Mouse (Mus musculus) stomach, embryonic 14.5 days (tissue): Measurements from ENCODE around the gene Idi1. TPM values are rescaled to one million over a fixed set of nuclear protein-coding genes. Genes with fewer than 3 reads are reported as not detected.
A peak's percentile ranks its signal among the peaks of the same experiment; 100 is the strongest.
"Not testable (repeated sequence)": the region's sequence is repeated elsewhere in the genome, so short reads cannot be mapped to it uniquely, and the experiment has no call there.

Source experiments
- ATAC-seq: fragments of 200-750 bp; cut with Nextera tagmentation; 2 replicates; pipeline ENCODE4 v1.8.0; 2017; ENCODE audit warnings: low read depth, moderate TSS enrichment; ENCODE audit not compliant: insufficient number of reproducible peaks, insufficient read depth, low FRiP score
- H3K27ac ChIP-seq: fragments of 300-500 bp; sonication (generic); 2 replicates; pipeline ENCODE4 v1.5.1; 2014; ENCODE audit warnings: mild to moderate bottlenecking, low read length, moderate library complexity, mixed read lengths
- H3K27me3 ChIP-seq: fragments of 300-500 bp; sonication (generic); 2 replicates; pipeline ENCODE4 v1.6.1; 2014; ENCODE audit warnings: low read length, control low read depth, mixed read lengths; ENCODE audit not compliant: control insufficient read depth, insufficient read depth
- H3K36me3 ChIP-seq: fragments of 300-500 bp; sonication (generic); 2 replicates; pipeline ENCODE4 v1.6.1; 2014; ENCODE audit warnings: mild to moderate bottlenecking, control low read depth, low read length, moderate library complexity, mixed read lengths; ENCODE audit not compliant: control insufficient read depth, insufficient read depth
- H3K4me1 ChIP-seq: fragments of 300-500 bp; sonication (generic); 2 replicates; pipeline ENCODE4 v1.6.1; 2014; ENCODE audit warnings: low read length, control low read depth, mixed read lengths; ENCODE audit not compliant: control insufficient read depth, insufficient read depth
- H3K4me2 ChIP-seq: fragments of 300-500 bp; sonication (generic); replicated peaks from 2 replicates; pipeline ENCODE4 v1.6.1; 2014; ENCODE audit warnings: low read depth, low read length, control low read depth
- H3K4me3 ChIP-seq: fragments of 300-500 bp; sonication (generic); 2 replicates; pipeline ENCODE4 v1.5.1; 2014; ENCODE audit warnings: low read depth, low read length, control low read depth
- H3K9ac ChIP-seq: fragments of 300-500 bp; sonication (generic); replicated peaks from 2 replicates; pipeline ENCODE4 v1.6.1; 2014; ENCODE audit warnings: low read depth, mild to moderate bottlenecking, control low read depth, low read length, moderate library complexity, mixed read lengths
- H3K9me3 ChIP-seq: fragments of 300-500 bp; sonication (generic); 2 replicates; pipeline ENCODE4 v1.6.1; 2016; ENCODE audit warnings: low read depth, low read length, control low read depth; ENCODE audit not compliant: control insufficient read depth
- WGBS: fragments of 180-500 bp; shearing (Covaris S2); extraction: QIAGEN DNeasy Blood & Tissue Kit; methylation state at CpG from one replicate; pipeline ENCODE4 v1.1.7; 2014; 5-methylcytosine and 5-hydroxymethylcytosine counted together
- polyA plus RNA-seq: library from polyadenylated mRNA; unstranded; fragments of >200 nt; fragmentation: Nextera tagmentation; extraction: Ambion mirVana; gene quantifications from 2 replicates; pipeline ENCODE4 v1.2.1, GENCODE M21; 2014

Gene Idi1
- polyA plus RNA-seq, 1 experiment from 2014 or later: 84.2 TPM

DNA sequence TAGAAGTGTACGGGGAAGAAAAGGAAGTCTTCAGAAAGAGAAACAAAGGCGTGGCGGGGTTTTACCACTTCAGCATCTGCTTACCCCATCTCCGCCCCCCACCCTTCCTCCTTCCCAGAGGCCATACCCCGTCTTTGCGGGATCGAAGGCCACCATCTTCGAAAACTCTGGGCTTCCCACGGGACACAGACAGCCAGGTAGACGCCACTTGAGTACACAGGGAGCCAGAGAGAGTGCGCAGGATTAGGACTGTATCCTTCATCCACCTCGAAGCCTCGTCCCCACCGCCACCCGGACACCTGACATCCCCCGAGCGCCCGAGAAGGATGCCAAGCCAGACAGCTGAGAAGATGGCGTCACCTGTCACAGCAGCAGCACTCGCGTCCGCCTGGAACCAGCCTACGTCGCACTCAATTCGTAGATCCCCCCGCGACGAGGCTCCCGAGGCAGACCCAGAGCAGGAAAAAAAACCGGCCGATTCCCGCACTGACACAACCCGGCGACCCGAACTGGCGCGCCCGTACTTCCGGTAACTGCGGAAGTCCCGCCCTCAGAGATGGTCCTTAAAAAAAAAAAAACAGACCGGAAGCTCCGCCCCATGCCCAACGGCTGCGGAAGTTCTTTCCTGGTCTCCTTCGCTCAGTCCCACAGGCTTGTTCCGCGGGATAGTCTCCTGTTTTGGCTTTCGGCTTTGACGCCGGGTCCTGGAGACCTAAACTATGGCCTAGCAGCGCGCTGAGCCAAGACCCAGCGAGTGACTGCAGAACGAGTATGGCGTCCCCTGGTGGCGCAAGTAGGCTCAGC lies 14.6 kb upstream of the Idi1 start:
- WGBS: under 1% methylated on average over 57 of the region's 57 CpGs
- peak overlapping the region; percentile 99 for H3K27ac ChIP-seq
- peak overlapping the region; percentile 85 for H3K4me3 ChIP-seq
- H3K4me1 ChIP-seq: peaks cover 8% of the 10 kb centered on the region; the same call in 1 of the 2 replicates
- ATAC-seq: peak; percentile 91
- H3K4me2 ChIP-seq: peak overlapping the region; percentile 79
- H3K9ac ChIP-seq: peak overlapping the region; percentile 72
- no peaks in the 10 kb centered on the region; the same call in 1 of the 2 replicates for H3K36me3 ChIP-seq
- no peaks in the 10 kb centered on the region for H3K27me3 ChIP-seq
- no peaks in the 10 kb centered on the region for H3K9me3 ChIP-seq

DNA sequence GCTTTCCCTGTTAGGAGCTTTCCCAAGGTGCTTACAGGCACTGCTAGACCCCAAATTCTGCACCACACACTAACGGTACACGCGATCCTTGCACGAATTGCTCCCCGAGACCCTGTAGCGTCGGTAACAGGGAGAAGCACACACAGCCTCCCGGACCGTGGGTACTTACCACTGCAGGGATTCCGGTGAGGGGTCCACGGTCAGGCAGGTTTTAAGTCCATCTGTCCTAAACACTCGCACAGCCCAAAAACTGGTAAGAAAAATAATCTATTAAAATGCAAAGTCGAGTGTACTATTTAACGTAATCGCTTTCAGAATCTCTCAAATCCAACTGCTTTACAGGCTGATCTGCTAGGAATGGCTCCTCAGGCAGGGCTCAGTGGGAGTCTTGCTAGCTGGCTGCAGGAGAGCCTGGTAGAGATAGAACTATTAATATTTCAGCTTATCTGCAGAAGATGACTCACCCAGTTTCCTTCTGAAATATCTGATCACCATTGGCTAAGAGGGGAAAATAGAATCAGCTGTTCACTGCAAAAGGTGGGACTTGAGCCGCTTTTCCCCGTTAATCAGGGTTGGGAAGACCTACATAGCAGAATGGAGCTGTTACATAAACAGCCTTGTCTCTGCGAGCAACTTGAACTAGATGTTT lies 13.9 kb upstream of the Idi1 start, which contains the start of gene Wdr37:
Gene Wdr37, minus strand, starts transcription at position 596 of the 649 bp plus-strand sequence.
- H3K27ac ChIP-seq: peak within 1 kb of the TSS; percentile 99
- peak within 1 kb of the TSS; percentile 85 for H3K4me3 ChIP-seq
- peak within 1 kb of the TSS; percentile 79 for H3K4me2 ChIP-seq
- no peaks in the 10 kb centered on the region for H3K9me3 ChIP-seq
- no peaks in the 10 kb centered on the region for H3K27me3 ChIP-seq
- H3K4me1 ChIP-seq: peaks cover 8% of the 10 kb centered on the region; the same call in 1 of the 2 replicates
- H3K36me3 ChIP-seq: no peaks in the 10 kb centered on the region
- ATAC-seq: peak; percentile 54; the same call in 1 of the 2 replicates
- H3K9ac ChIP-seq: peak within 1 kb of the TSS; percentile 72
- under 1% methylated on average over 18 of the region's 18 CpGs for WGBS

DNA sequence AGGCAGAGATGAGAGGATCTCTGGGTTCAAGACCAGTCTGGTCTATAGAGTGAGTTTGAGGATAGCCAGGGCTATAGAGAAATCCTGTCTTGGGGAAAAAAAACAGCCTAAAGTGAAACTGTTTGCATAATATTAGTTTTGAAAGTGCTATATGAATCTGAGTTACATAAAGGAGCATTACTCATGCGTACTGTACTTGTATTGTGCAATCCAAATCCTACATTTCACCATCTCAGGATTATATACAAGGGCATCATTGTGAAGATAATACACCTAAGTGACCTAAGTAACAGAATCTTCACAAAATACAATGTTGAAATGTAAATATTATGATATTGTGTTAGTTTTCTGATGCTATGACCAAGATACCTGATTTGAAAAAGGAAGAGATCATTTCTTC lies 11.5 kb upstream of the Idi1 start:
- Histone ChIP-seq H3K9ac (no peak overlapping the region), H3K27me3 (no peaks in the 10 kb centered on the region), H3K4me3 (no peak overlapping the region), H3K9me3 (no peaks in the 10 kb centered on the region), H3K4me2 (no peak overlapping the region), H3K27ac (no peak overlapping the region), H3K4me1 (peaks cover 8% of the 10 kb centered on the region; the same call in 1 of the 2 replicates), H3K36me3 (no peaks in the 10 kb centered on the region)
- WGBS: 98% methylated on average over 1 of the region's 1 CpGs
- ATAC-seq: no peak

DNA sequence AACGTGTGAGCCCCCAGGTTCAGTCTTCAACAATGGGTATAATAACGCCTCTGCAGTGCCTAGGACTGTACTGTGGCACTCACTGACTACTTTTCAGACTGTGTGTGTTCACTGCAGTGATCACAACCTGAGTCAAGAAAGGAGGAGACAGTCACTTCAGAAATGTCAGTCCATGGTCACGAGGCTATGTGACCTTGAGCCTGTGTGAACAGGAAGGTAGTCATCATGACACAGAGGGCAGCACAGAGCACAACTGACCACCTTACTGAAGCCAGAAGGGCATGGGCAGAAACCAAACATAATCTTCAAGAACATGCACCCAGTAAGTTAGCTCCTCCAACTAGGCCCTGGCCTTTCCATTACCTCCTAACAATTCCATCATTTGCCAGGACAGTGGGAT lies 3.7 kb upstream of the Idi1 start:
- no peak overlapping the region for H3K27ac ChIP-seq
- H3K4me3 ChIP-seq: no peak overlapping the region
- no peak overlapping the region for H3K9ac ChIP-seq
- no peaks in the 10 kb centered on the region for H3K27me3 ChIP-seq
- no peak overlapping the region for H3K4me2 ChIP-seq
- H3K4me1 ChIP-seq: peaks cover 4% of the 10 kb centered on the region; the same call in 1 of the 2 replicates
- WGBS: 81% methylated on average over 3 of the region's 3 CpGs
- no peak for ATAC-seq
- H3K9me3 ChIP-seq: no peaks in the 10 kb centered on the region
- H3K36me3 ChIP-seq: no peaks in the 10 kb centered on the region

DNA sequence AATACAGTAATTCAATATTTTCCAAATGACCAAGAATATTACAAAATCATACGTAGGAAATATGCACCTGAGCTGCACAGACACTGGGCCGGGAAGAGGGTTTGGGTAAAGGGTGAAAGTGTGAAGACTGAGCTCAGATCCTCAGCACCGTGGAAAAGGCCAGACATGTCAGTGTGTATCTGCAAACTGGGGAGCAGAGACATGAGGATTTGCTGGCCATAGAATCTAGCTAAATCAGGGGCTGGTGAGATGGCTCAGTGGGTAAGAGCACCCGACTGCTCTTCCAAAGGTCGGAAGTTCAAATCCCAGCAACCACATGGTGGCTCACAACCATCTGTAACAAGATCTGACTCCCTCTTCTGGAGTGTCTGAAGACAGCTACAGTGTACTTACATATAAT lies 1.4 kb upstream of the Idi1 start:
- not testable (repeated sequence) for H3K4me2 ChIP-seq, H3K27ac ChIP-seq, H3K27me3 ChIP-seq, H3K4me3 ChIP-seq, H3K9ac ChIP-seq, H3K9me3 ChIP-seq, ATAC-seq, H3K4me1 ChIP-seq
- 77% methylated on average over 5 of the region's 5 CpGs for WGBS
- H3K36me3 ChIP-seq: peaks cover 10% of the 10 kb centered on the region

DNA sequence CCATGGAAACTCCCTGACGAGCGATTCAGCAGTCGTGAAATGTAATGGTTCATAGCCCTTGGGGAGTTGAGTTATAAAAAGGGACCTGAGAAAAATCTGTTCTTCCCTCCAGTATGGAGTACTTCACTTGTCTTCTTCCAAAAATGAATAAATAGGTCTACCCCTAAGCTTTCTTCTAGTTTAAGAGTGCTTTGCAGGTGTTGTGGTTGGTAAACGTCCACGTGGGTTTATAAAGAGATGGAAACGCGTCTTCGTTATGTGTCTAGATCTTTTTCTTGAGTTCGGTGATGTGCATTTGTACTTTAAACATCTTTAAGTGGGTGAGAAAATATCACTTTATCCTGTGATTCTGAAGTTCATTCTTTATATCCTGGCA lies 872 bp downstream of the Idi1 start:
- Histone ChIP-seq H3K4me2 (peak overlapping the region; percentile 46), H3K36me3 (peaks cover 16% of the 10 kb centered on the region), H3K27ac (peak overlapping the region; percentile 30; the same call in 1 of the 2 replicates), H3K27me3 (no peaks in the 10 kb centered on the region), H3K9ac (peak overlapping the region; percentile 41; the same call in 1 of the 2 replicates), H3K4me1 (peaks cover 6% of the 10 kb centered on the region; the same call in 1 of the 2 replicates), H3K9me3 (no peaks in the 10 kb centered on the region), H3K4me3 (peak overlapping the region; percentile 57)
- ATAC-seq: no peak
- WGBS: 5% methylated on average over 9 of the region's 9 CpGs

DNA sequence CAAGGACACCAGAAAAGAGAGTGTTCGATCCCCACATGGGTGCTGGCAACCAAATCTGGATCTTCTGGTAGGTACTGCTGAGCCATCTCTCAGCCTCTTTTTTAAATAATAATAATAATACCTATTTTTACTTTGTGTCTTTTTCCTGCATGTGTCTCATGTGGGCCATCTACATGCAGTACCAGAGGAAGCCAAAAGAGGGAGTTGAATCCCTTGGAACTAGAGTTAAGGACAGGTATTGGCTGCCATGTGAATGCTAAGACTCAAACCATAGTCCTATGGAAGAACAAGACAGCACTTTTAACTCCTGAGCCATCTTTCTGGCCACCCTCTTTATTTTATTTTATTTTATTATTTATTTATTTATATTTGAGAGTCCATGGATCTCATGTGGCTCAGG lies 3.3 kb downstream of the Idi1 start:
- ATAC-seq: no peak
- WGBS: 94% methylated on average over 1 of the region's 1 CpGs
- H3K4me1 ChIP-seq: peaks cover 6% of the 10 kb centered on the region; the same call in 1 of the 2 replicates
- no peaks in the 10 kb centered on the region for H3K27me3 ChIP-seq
- H3K27ac ChIP-seq: no peak overlapping the region
- no peak overlapping the region for H3K4me3 ChIP-seq
- H3K4me2 ChIP-seq: no peak overlapping the region
- H3K9me3 ChIP-seq: no peaks in the 10 kb centered on the region
- H3K9ac ChIP-seq: no peak overlapping the region
- peaks cover 20% of the 10 kb centered on the region for H3K36me3 ChIP-seq

DNA sequence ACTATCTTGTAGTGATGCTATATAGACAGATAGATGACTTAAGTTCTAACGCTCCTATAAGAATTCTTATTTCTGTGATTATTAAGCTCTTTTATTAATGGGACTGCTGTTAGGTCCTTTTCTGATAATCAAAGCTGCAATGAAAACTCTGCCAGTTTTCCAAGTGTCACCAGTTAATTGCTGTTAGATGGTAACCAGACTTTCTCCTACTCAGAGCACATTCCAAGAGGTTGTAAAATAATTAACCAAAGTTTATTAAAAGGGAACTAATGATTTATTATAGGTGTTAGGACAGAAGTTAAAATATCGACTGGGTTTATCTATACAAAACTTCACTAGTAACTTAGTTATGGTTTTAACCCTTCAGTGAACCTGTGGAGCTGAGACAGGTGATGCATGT lies 20.7 kb downstream of the Idi1 start:
- H3K9ac ChIP-seq, H3K36me3 ChIP-seq, H3K27ac ChIP-seq, H3K4me1 ChIP-seq, H3K27me3 ChIP-seq, H3K9me3 ChIP-seq, ATAC-seq, H3K4me3 ChIP-seq, H3K4me2 ChIP-seq: not testable (repeated sequence)
- 78% methylated on average over 2 of the region's 2 CpGs for WGBS
